Mouse (Mus musculus) retina, postnatal 1 day (tissue): ENCODE data around the gene Zfp593.

ENCODE experiments used
- DNase-seq: peaks from one replicate; pipeline ENCODE4 v3.0.0-alpha.2; 2012

Gene Zfp593

GRCm38 (mm10) chr4:134222793-134223600 lies 22.4 kb downstream of the Zfp593 start:
- DNase-seq = no peak

DNA sequence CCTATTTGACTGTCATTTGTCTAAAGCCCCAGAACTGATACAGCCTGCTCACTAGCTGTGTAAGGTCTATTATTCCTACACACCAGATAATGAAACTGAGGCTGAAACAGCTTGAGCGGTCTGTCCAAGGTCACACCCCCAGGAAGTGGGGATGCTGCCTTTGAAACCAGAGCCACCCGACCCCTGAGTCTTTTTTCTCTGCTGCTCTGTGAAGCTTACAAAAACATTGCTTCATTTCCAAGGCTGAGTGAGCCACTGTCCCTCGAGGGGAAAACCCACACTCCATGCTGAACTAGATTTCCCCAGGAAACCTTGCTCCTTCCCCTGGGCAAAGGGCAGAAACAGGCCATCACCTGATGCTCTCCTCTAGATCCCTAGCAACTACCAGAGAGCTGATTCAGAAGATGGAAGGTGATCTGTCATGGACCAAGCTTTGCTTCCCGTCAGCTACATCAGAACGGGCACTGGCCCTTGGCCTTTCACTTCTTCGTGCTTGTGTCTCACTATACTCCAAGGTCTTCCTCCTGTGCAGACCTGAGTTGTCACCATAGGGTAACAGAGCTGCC lies 38.8 kb downstream of the Zfp593 start:
- DNase-seq = no peak

DNA sequence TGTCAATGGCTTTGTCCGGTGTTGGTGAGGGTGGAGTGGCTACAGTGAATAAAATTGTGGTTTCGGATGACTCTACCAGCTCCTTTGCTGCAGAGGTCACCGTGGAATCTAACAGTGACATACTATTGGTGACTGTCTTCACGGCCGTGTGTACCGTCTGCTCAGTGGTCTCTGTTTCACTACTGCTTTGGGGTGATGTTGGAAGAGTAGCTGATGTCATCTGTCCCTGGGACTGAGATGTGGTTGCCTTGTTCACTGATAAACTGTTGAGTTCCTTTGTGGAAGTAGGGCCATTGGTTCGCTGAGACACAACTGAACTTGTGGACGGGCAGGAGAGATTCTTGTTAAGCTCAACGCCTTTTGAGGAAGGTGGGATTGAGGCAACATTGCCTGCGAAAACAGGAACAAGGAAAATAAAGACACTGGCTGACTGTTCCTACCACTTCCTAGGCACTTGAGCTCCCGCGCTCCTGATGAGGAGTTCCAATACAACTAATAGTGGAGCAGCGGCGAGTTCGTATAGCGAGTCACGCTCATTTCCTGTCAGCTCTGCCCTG lies 42.0 kb downstream of the Zfp593 start:
- no peak for DNase-seq

- no peak for DNase-seq
Measured at GRCm38 (mm10) chr4:134202904-134203303, 42.5 kb downstream of the Zfp593 start, which contains the start of gene Gm7534. Gm7534 (minus strand) TSS chr4:134203004.

GRCm38 (mm10) chr4:134199371-134199770 lies 46.0 kb downstream of the Zfp593 start:
- DNase-seq = no peak
